Mouse (Mus musculus): ENCODE results near the gene Etv6. TPM values are rescaled to one million over a fixed set of nuclear protein-coding genes. Genes with fewer than 3 reads are reported as not detected.
A peak's percentile ranks its signal among the peaks of the same experiment; 100 is the strongest.

The Etv6 gene
- polyA plus RNA-seq, 1 experiment from 2014 or later, result 13.5 TPM

DNA sequence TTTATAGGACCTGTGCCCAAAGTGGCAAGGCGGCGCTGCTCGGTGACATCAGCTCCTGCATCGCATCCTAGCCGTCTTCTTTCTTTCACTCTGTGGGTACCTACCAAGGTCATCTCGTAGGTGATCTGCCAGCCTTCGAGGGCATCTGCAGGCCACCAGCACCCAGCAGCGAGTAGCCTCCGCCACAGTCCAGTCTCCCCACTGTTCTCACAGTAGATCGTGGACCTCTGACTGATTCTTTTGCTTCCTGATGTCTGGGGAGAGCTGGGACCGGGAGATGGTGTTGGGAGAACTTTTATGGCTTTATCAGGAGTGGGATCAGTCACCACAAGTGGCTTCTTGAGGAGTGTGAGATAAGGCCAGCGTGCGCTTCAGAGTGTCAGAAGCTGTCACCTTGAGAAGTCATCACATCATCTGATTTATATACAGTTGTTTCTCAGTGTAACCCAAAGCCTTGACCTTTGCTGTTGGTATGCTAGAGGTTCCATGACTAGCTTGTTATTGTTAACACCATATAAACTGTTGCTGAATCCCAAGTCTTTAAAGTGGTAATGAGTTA lies 82.0 kb downstream of the Etv6 start:
- WGBS, result 95% methylated on average over 13 of the region's 13 CpGs
- H3K9ac ChIP-seq (replicated peaks), result no peak overlapping the region
- no peak overlapping the region for H3K4me3 ChIP-seq
- H3K9me3 ChIP-seq, result no peaks in the 10 kb centered on the region
- H3K27ac ChIP-seq (replicated peaks), result no peak overlapping the region
- peaks cover 9% of the 10 kb centered on the region; the same call in 1 of the 2 replicates for H3K4me1 ChIP-seq
- no peaks in the 10 kb centered on the region; the same call in 1 of the 2 replicates for H3K36me3 ChIP-seq
- H3K4me2 ChIP-seq (replicated peaks), result no peak overlapping the region
- ATAC-seq (ENCODE audit: low FRiP score, low read depth), result no peak
- H3K27me3 ChIP-seq, result no peaks in the 10 kb centered on the region

DNA sequence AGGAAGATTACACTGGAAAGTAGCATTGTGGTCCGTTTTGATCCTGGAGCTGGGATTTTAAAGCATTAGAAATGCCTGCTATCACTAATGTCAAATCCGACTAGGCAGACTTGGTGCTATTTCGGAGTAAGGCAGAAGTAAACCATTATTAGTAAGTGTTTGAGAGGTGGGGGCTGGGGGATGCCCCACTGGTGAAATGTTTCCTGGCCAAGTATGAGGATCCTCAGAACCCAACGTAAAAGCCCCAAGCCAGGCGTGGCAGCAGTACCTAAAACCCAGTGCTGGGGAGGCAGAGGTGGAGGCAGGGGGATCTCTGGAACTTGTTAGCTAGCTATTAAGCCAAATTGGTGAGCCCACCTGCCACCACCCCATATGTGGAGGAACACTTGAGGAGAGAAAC lies 83.0 kb downstream of the Etv6 start:
- Histone ChIP-seq H3K27ac (replicated peaks) (peak overlapping the region; percentile 30; the same call in 1 of the 2 replicates), H3K4me1 (peaks cover 9% of the 10 kb centered on the region; the same call in 1 of the 2 replicates), H3K9ac (replicated peaks) (no peak overlapping the region), H3K4me3 (no peak overlapping the region), H3K4me2 (replicated peaks) (no peak overlapping the region), H3K36me3 (no peaks in the 10 kb centered on the region; the same call in 1 of the 2 replicates), H3K9me3 (no peaks in the 10 kb centered on the region), H3K27me3 (no peaks in the 10 kb centered on the region)
- 77% methylated on average over 5 of the region's 5 CpGs for WGBS
- no peak for ATAC-seq (ENCODE audit: low FRiP score, low read depth)

DNA sequence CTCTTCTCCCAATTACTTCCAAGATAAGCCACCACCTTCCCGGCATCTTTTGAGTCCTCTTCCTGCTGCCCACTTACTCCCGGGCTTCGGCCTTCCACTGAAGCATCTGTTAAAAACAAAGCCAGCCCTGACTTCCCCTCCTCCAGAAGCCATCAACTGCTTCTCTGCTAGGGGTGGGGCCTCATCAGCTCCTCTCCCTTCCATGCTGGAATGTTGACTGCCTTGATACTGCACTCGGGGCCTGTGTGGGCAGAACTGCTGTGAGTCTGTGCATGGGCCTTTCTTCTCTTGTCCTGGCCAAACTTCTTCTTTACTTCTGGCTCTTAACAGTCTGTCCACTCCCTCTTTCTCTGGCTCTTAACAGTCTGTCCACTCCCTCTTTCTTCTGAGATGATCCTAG lies 83.6 kb downstream of the Etv6 start:
- Histone ChIP-seq H3K4me3 (no peak overlapping the region), H3K27ac (replicated peaks) (peak overlapping the region; percentile 30; the same call in 1 of the 2 replicates), H3K4me1 (peaks cover 9% of the 10 kb centered on the region; the same call in 1 of the 2 replicates), H3K36me3 (no peaks in the 10 kb centered on the region; the same call in 1 of the 2 replicates), H3K9ac (replicated peaks) (no peak overlapping the region), H3K4me2 (replicated peaks) (no peak overlapping the region), H3K27me3 (no peaks in the 10 kb centered on the region), H3K9me3 (no peaks in the 10 kb centered on the region)
- ATAC-seq (ENCODE audit: low FRiP score, low read depth), result no peak
- 36% methylated on average over 4 of the region's 4 CpGs for WGBS

DNA sequence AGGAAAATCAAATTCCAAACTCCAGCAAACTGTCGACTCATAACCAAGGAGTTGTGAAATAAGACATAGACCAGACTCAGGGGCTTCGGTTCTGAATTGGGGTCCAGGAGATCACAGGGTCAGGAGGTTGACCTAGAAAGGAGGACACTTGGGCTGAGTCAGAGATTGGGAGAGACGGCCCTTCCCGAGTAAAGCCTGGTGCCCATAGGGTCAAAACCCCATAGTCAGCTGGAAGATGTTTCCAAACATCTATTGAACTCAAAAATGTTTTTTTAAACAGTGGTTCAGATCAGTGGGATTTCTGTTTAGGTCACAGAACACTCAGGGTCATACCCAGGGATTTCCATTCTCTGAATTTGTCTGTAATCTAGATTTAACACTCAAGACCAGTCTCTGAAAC lies 84.7 kb downstream of the Etv6 start:
- ATAC-seq (ENCODE audit: low FRiP score, low read depth), result no peak
- H3K4me3 ChIP-seq, result no peak overlapping the region
- no peaks in the 10 kb centered on the region for H3K27me3 ChIP-seq
- 77% methylated on average over 4 of the region's 4 CpGs for WGBS
- no peak overlapping the region for H3K9ac ChIP-seq (replicated peaks)
- no peak overlapping the region for H3K4me2 ChIP-seq (replicated peaks)
- H3K4me1 ChIP-seq, result peaks cover 9% of the 10 kb centered on the region; the same call in 1 of the 2 replicates
- no peak overlapping the region for H3K27ac ChIP-seq (replicated peaks)
- H3K36me3 ChIP-seq, result no peaks in the 10 kb centered on the region; the same call in 1 of the 2 replicates
- H3K9me3 ChIP-seq, result no peaks in the 10 kb centered on the region

DNA sequence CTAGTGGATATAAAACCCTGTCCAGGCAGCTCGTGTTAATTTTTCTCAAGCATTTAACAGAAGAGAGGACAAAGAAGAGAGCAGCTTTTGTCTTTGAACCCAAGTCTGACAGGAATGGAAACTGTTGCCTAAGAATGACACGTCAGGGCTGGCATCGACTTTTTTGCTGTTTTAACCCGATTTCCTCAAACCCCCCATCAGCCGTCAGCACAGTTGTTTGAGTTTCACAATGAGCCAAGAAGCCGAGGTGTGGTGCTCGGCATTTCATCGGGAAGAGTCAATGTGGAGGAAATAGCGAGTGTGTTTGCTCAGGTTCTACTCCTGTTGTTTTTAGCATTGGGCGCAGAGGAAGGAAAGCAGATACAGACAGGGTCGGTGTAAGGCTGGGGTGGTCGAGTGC lies 85.2 kb downstream of the Etv6 start:
- Histone ChIP-seq H3K4me3 (no peak overlapping the region), H3K9me3 (no peaks in the 10 kb centered on the region), H3K4me2 (replicated peaks) (no peak overlapping the region), H3K27me3 (no peaks in the 10 kb centered on the region), H3K9ac (replicated peaks) (no peak overlapping the region), H3K27ac (replicated peaks) (no peak overlapping the region), H3K4me1 (peaks cover 9% of the 10 kb centered on the region; the same call in 1 of the 2 replicates), H3K36me3 (no peaks in the 10 kb centered on the region; the same call in 1 of the 2 replicates)
- no peak for ATAC-seq (ENCODE audit: low FRiP score, low read depth)
- 84% methylated on average over 12 of the region's 12 CpGs for WGBS

DNA sequence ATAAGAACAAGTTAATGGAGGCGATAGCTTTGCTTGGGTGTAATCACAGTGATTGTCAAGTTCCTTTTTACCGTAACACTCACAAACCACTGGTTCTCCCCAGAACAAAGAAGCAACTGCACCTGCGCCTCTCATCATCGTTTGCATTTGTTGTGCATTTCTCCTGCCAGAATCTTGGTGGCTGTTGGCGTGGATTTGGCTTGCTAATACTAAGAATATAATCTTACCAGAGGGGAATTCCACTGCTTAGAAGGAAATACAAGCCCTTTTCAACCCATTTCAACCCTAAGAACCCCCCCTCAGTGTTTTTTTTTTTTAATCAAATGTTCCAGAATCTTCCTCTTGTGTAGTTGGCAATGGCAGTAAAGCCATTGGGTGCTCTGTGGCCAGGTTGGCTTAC lies 87.4 kb downstream of the Etv6 start:
- Histone ChIP-seq H3K27ac (replicated peaks) (no peak overlapping the region), H3K4me3 (no peak overlapping the region), H3K4me2 (replicated peaks) (no peak overlapping the region), H3K9ac (replicated peaks) (no peak overlapping the region), H3K27me3 (no peaks in the 10 kb centered on the region), H3K4me1 (peaks cover 16% of the 10 kb centered on the region; the same call in 1 of the 2 replicates), H3K36me3 (no peaks in the 10 kb centered on the region), H3K9me3 (no peaks in the 10 kb centered on the region)
- ATAC-seq (ENCODE audit: low FRiP score, low read depth), result no peak
- WGBS, result 80% methylated on average over 5 of the region's 5 CpGs

DNA sequence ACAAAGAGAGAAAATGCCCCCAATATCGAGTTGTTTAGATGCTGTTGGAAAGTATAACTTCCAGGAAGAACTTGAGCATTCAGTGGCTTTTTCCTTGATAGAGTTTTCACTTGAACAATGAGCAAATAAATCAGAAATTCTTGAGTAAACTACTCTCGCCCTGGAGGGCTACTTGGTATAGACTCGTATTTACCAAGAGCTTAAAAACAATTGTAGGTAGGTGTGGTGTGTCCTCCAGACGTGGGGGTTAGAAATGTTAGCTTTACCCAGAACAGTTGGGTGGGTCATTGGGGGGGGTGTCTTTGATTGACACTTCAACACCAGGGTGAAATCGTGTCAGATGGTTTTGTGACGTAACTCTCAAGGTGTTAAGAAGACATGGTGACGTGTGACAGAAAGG lies 88.0 kb downstream of the Etv6 start:
- no peak for ATAC-seq (ENCODE audit: low FRiP score, low read depth)
- no peaks in the 10 kb centered on the region for H3K27me3 ChIP-seq
- no peaks in the 10 kb centered on the region for H3K9me3 ChIP-seq
- no peak overlapping the region for H3K27ac ChIP-seq (replicated peaks)
- H3K4me1 ChIP-seq, result peaks cover 17% of the 10 kb centered on the region; the same call in 1 of the 2 replicates
- no peak overlapping the region for H3K9ac ChIP-seq (replicated peaks)
- H3K36me3 ChIP-seq, result no peaks in the 10 kb centered on the region
- no peak overlapping the region for H3K4me3 ChIP-seq
- H3K4me2 ChIP-seq (replicated peaks), result no peak overlapping the region
- WGBS, result 89% methylated on average over 7 of the region's 7 CpGs

DNA sequence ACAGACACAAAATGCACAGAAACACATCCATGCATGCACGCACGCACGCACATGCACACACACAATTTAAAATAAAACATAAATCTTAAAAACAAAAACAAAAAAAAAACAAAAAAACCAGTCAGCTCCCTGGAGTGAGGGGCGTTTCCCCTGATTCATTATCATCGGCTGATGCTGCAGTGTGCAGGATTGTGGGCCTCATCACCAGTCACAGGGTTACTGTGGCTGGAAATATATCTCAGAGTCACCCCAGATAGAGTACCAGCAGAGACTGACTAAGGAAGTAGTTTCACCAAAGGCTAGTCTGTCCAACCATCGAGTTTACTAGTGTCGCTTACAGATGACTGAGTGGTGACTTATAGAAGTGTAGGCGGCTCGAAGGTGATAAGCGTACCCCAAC lies 88.8 kb downstream of the Etv6 start:
- no peak for ATAC-seq (ENCODE audit: low FRiP score, low read depth)
- H3K4me1 ChIP-seq, result peaks cover 10% of the 10 kb centered on the region; the same call in 1 of the 2 replicates
- WGBS, result 94% methylated on average over 10 of the region's 10 CpGs

DNA sequence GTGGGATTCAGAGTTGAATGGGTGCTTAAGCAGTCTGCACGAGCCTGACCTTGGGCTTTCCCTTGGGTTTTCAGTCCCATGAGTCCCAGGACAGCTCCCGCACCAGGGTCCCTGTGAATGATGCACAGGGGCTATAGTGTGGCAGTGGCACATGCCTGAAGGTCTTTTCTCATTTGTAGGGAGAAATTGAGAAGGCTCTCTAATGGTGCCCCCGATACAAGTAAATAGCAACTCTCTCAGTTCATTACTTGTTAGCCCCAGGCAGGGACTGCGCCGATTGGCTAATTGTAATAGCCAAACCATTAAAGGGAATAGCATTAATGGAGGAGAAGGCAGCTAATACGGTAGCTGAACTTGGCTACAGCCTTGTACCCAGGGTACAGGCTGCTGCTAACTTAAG lies 92.5 kb downstream of the Etv6 start:
- ATAC-seq (ENCODE audit: low FRiP score, low read depth), result peak; percentile 49; the same call in 1 of the 2 replicates
- H3K27ac ChIP-seq (replicated peaks), result no peak overlapping the region
- WGBS, result 82% methylated on average over 6 of the region's 6 CpGs

More for the DNA sequence above, 88.8 kb downstream of the Etv6 start:
- Histone ChIP-seq H3K9me3 (no peaks in the 10 kb centered on the region), H3K27ac (replicated peaks) (no peak overlapping the region), H3K4me3 (no peak overlapping the region), H3K27me3 (no peaks in the 10 kb centered on the region), H3K9ac (replicated peaks) (no peak overlapping the region), H3K4me2 (replicated peaks) (no peak overlapping the region), H3K36me3 (no peaks in the 10 kb centered on the region)

DNA sequence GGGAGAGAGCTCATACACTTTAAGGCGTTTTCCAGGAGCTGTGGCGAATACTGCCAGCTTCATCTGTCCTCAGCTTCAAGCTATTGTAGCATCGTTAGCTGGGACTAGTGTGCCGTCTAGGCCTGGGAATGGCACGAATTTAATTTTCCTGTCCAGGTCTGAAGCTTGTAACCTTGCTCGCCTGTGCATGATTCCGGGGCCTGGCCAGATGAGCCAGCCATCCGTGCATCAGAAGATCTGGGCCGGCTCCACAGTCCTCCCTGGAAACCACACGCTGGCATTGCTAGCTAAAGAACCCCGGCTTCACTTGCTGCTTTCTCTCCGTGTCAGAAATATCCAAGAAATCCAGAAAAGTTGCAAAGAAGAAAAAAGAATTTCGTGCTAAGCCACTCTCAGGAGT lies 93.1 kb downstream of the Etv6 start:
- H3K4me1 ChIP-seq, result peaks cover 9% of the 10 kb centered on the region; the same call in 1 of the 2 replicates
- 92% methylated on average over 13 of the region's 13 CpGs for WGBS
- H3K9ac ChIP-seq (replicated peaks), result no peak overlapping the region
- H3K27ac ChIP-seq (replicated peaks), result no peak overlapping the region
- H3K4me2 ChIP-seq (replicated peaks), result no peak overlapping the region
- H3K4me3 ChIP-seq, result no peak overlapping the region
- H3K9me3 ChIP-seq, result no peaks in the 10 kb centered on the region
- H3K27me3 ChIP-seq, result no peaks in the 10 kb centered on the region
- ATAC-seq (ENCODE audit: low FRiP score, low read depth), result 0 out of 2 replicates have a peak, but pooled peaks have one; percentile 16
- H3K36me3 ChIP-seq, result no peaks in the 10 kb centered on the region

More for the DNA sequence above, 92.5 kb downstream of the Etv6 start:
- Histone ChIP-seq H3K36me3 (no peaks in the 10 kb centered on the region), H3K4me2 (replicated peaks) (no peak overlapping the region), H3K9me3 (no peaks in the 10 kb centered on the region), H3K27me3 (no peaks in the 10 kb centered on the region), H3K9ac (replicated peaks) (no peak overlapping the region), H3K4me1 (peaks cover 9% of the 10 kb centered on the region; the same call in 1 of the 2 replicates), H3K4me3 (no peak overlapping the region)

DNA sequence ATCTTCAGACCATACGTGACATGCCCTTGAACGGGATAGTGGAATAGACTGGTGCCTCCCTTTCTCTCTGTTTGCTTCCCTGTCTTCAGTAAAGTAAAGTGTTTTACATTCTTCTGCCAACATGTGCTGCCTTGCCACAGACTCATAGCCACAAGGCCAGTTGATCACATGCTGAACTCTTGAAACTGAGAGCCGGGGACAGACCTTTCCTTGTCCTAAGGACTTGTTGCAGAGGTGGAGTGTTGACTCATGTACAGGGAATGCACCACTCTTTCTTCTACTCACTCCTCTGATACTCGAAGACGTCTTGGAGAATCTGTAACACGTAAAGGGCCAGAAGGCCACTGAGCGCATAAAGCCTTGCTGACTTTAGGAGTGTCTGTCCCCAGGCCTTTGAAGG lies 94.3 kb downstream of the Etv6 start:
- H3K36me3 ChIP-seq, result no peaks in the 10 kb centered on the region
- H3K9ac ChIP-seq (replicated peaks), result no peak overlapping the region
- H3K27ac ChIP-seq (replicated peaks), result no peak overlapping the region
- no peak overlapping the region for H3K4me2 ChIP-seq (replicated peaks)
- ATAC-seq (ENCODE audit: low FRiP score, low read depth), result no peak
- peaks cover 9% of the 10 kb centered on the region; the same call in 1 of the 2 replicates for H3K4me1 ChIP-seq
- H3K9me3 ChIP-seq, result no peaks in the 10 kb centered on the region
- 91% methylated on average over 7 of the region's 7 CpGs for WGBS
- H3K27me3 ChIP-seq, result no peaks in the 10 kb centered on the region
- H3K4me3 ChIP-seq, result no peak overlapping the region

DNA sequence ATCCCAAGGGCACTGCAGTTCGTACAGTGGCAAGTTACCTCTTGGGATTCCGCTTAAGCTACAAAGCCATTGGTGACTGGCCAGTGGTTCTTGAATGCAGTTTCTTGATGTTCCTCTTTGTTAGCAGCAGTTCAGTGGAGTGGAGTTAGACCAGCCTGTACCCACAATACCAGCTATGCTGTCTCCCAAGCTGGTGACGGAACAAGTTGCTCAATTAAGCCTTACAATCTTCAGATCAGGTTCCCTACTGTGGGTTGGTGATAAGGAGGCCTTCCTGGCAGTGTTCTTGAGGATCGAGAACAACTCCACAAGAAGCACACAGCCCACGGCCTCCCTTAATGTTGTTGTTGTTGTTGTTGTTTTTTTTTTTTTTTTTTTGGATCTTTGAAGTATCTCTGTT lies 95.3 kb downstream of the Etv6 start:
- no peak for ATAC-seq (ENCODE audit: low FRiP score, low read depth)
- WGBS, result 95% methylated on average over 5 of the region's 5 CpGs
- no peaks in the 10 kb centered on the region for H3K36me3 ChIP-seq

More for the DNA sequence above, 95.3 kb downstream of the Etv6 start:
- Histone ChIP-seq H3K4me3 (no peak overlapping the region), H3K27ac (replicated peaks) (no peak overlapping the region), H3K9me3 (no peaks in the 10 kb centered on the region), H3K27me3 (no peaks in the 10 kb centered on the region), H3K9ac (replicated peaks) (no peak overlapping the region), H3K4me1 (peaks cover 9% of the 10 kb centered on the region; the same call in 1 of the 2 replicates), H3K4me2 (replicated peaks) (no peak overlapping the region)
